Mouse (Mus musculus) limb, embryonic 13.5 days (tissue): ENCODE results near the gene Apobec2. TPM values are rescaled to one million over a fixed set of nuclear protein-coding genes. Genes with fewer than 3 reads are reported as not detected.

ENCODE experiments used
- ATAC-seq: fragments of 200-750 bp; cut with Nextera tagmentation; 2 replicates; pipeline ENCODE4 v1.8.0; 2017; ENCODE audit warnings: low read depth, moderate number of reproducible peaks, moderate TSS enrichment; ENCODE audit not compliant: low FRiP score
- H3K27ac ChIP-seq: fragments of 300-500 bp; sonication (generic); 2 replicates; pipeline ENCODE4 v1.5.1; 2015; ENCODE audit warnings: inconsistent platforms, mild to moderate bottlenecking, moderate library complexity
- H3K27me3 ChIP-seq: fragments of 300-500 bp; sonication (generic); 2 replicates; pipeline ENCODE4 v1.6.1; 2015; ENCODE audit warnings: mild to moderate bottlenecking, inconsistent platforms
- H3K36me3 ChIP-seq: fragments of 300-500 bp; sonication (generic); 2 replicates; pipeline ENCODE4 v1.6.1; 2015; ENCODE audit warnings: inconsistent platforms, mild to moderate bottlenecking, moderate library complexity
- H3K4me1 ChIP-seq: fragments of 300-500 bp; sonication (generic); 2 replicates; pipeline ENCODE4 v1.6.1; 2015; ENCODE audit warnings: inconsistent platforms
- H3K4me2 ChIP-seq: fragments of 300-500 bp; sonication (generic); replicated peaks from 2 replicates; pipeline ENCODE4 v1.6.1; 2015; ENCODE audit warnings: inconsistent platforms, mild to moderate bottlenecking, moderate library complexity
- H3K4me3 ChIP-seq: fragments of 300-500 bp; sonication (generic); 2 replicates; pipeline ENCODE4 v1.5.1; 2015; ENCODE audit warnings: moderate library complexity, mild to moderate bottlenecking, inconsistent platforms
- H3K9ac ChIP-seq: fragments of 300-500 bp; sonication (generic); 2 replicates; pipeline ENCODE4 v1.6.1; 2015; ENCODE audit warnings: mild to moderate bottlenecking, inconsistent platforms
- H3K9me3 ChIP-seq: fragments of 300-500 bp; sonication (generic); 2 replicates; pipeline ENCODE4 v1.6.1; 2016; ENCODE audit warnings: inconsistent platforms
- WGBS: fragments of 180-500 bp; shearing (Covaris S2); methylation state at CpG from one replicate; pipeline ENCODE4 v1.1.7; 2015; 5-methylcytosine and 5-hydroxymethylcytosine counted together
- polyA plus RNA-seq: library from polyadenylated mRNA; unstranded; fragments of >200 nt; fragmentation: Nextera tagmentation; extraction: Ambion mirVana; gene quantifications from 2 replicates; pipeline ENCODE4 v1.2.1, GENCODE M21; 2015

Gene Apobec2
- polyA plus RNA-seq, 1 experiment from 2014 or later, result 21.8 TPM

- Histone ChIP-seq H3K36me3 (peaks cover 31% of the 10 kb centered on the region), H3K27ac (no peak overlapping the region), H3K4me3 (no peak overlapping the region), H3K9me3 (no peaks in the 10 kb centered on the region), H3K27me3 (no peaks in the 10 kb centered on the region), H3K4me1 (peaks cover 9% of the 10 kb centered on the region), H3K4me2 (no peak overlapping the region), H3K9ac (no peak overlapping the region)
- no peak for ATAC-seq
- WGBS, result 92% methylated on average over 3 of the region's 3 CpGs
Measured at GRCm38 (mm10) chr17:48402751-48403150, 30.0 kb downstream of the Apobec2 start.

- Histone ChIP-seq H3K9ac (no peak overlapping the region), H3K4me1 (no peaks in the 10 kb centered on the region), H3K4me2 (no peak overlapping the region), H3K36me3 (peaks cover 42% of the 10 kb centered on the region), H3K27ac (no peak overlapping the region), H3K4me3 (no peak overlapping the region), H3K9me3 (no peaks in the 10 kb centered on the region), H3K27me3 (no peaks in the 10 kb centered on the region)
- no peak for ATAC-seq
- 79% methylated on average over 4 of the region's 4 CpGs for WGBS
Measured at GRCm38 (mm10) chr17:48401710-48402109, 31.0 kb downstream of the Apobec2 start.

- 95% methylated on average over 3 of the region's 3 CpGs for WGBS
- no peak overlapping the region for H3K4me2 ChIP-seq
- H3K9ac ChIP-seq, result no peak overlapping the region
- H3K36me3 ChIP-seq, result peaks cover 98% of the 10 kb centered on the region
- H3K27ac ChIP-seq, result no peak overlapping the region
- no peaks in the 10 kb centered on the region for H3K4me1 ChIP-seq
- ATAC-seq, result no peak
- H3K27me3 ChIP-seq, result no peaks in the 10 kb centered on the region
- no peak overlapping the region for H3K4me3 ChIP-seq
- no peaks in the 10 kb centered on the region for H3K9me3 ChIP-seq
Measured at GRCm38 (mm10) chr17:48392616-48393015, 40.1 kb downstream of the Apobec2 start.

GRCm38 (mm10) chr17:48391446-48391845 lies 41.3 kb downstream of the Apobec2 start:
- H3K9me3 ChIP-seq, result no peaks in the 10 kb centered on the region
- no peak overlapping the region for H3K4me3 ChIP-seq
- no peaks in the 10 kb centered on the region for H3K27me3 ChIP-seq
- no peak overlapping the region for H3K4me2 ChIP-seq
- H3K9ac ChIP-seq, result no peak overlapping the region
- H3K36me3 ChIP-seq, result peaks cover 98% of the 10 kb centered on the region
- WGBS, result 92% methylated on average over 5 of the region's 5 CpGs
- H3K4me1 ChIP-seq, result no peaks in the 10 kb centered on the region
- no peak overlapping the region for H3K27ac ChIP-seq
- ATAC-seq, result no peak

- H3K27ac ChIP-seq, result no peak overlapping the region
- H3K4me1 ChIP-seq, result no peaks in the 10 kb centered on the region
- H3K27me3 ChIP-seq, result no peaks in the 10 kb centered on the region
- 96% methylated on average over 5 of the region's 5 CpGs for WGBS
- no peak overlapping the region for H3K4me3 ChIP-seq
- H3K9ac ChIP-seq, result no peak overlapping the region
- H3K4me2 ChIP-seq, result no peak overlapping the region
- no peaks in the 10 kb centered on the region for H3K9me3 ChIP-seq
- H3K36me3 ChIP-seq, result peaks cover 88% of the 10 kb centered on the region
- no peak for ATAC-seq
Measured at GRCm38 (mm10) chr17:48389442-48389841, 43.3 kb downstream of the Apobec2 start.

GRCm38 (mm10) chr17:48388666-48389065 lies 44.1 kb downstream of the Apobec2 start:
- no peak overlapping the region for H3K27ac ChIP-seq
- H3K4me1 ChIP-seq, result no peaks in the 10 kb centered on the region
- no peak overlapping the region for H3K4me2 ChIP-seq
- WGBS, result 85% methylated on average over 2 of the region's 2 CpGs
- no peaks in the 10 kb centered on the region for H3K27me3 ChIP-seq
- ATAC-seq, result no peak
- H3K9ac ChIP-seq, result no peak overlapping the region
- no peak overlapping the region for H3K4me3 ChIP-seq
- H3K9me3 ChIP-seq, result no peaks in the 10 kb centered on the region
- H3K36me3 ChIP-seq, result peaks cover 81% of the 10 kb centered on the region

- H3K9ac ChIP-seq, result no peak overlapping the region
- no peak overlapping the region; the same call in 1 of the 2 replicates for H3K27ac ChIP-seq
- peaks cover 53% of the 10 kb centered on the region for H3K36me3 ChIP-seq
- H3K4me1 ChIP-seq, result no peaks in the 10 kb centered on the region
- no peak overlapping the region for H3K4me2 ChIP-seq
- 92% methylated on average over 2 of the region's 2 CpGs for WGBS
- H3K9me3 ChIP-seq, result no peaks in the 10 kb centered on the region
- no peak overlapping the region for H3K4me3 ChIP-seq
- no peaks in the 10 kb centered on the region for H3K27me3 ChIP-seq
- ATAC-seq, result no peak
Measured at GRCm38 (mm10) chr17:48385786-48386461, 46.8 kb downstream of the Apobec2 start.

- no peaks in the 10 kb centered on the region for H3K4me1 ChIP-seq
- H3K9me3 ChIP-seq, result no peaks in the 10 kb centered on the region; the same call in 1 of the 2 replicates
- H3K4me3 ChIP-seq, result no peak overlapping the region
- no peak overlapping the region for H3K4me2 ChIP-seq
- H3K27me3 ChIP-seq, result no peaks in the 10 kb centered on the region
- no peak for ATAC-seq
- H3K27ac ChIP-seq, result no peak overlapping the region
- H3K36me3 ChIP-seq, result no peaks in the 10 kb centered on the region
- H3K9ac ChIP-seq, result no peak overlapping the region
Measured at GRCm38 (mm10) chr17:48379050-48379449, 53.7 kb downstream of the Apobec2 start.

GRCm38 (mm10) chr17:48376102-48376501 lies 56.6 kb downstream of the Apobec2 start:
- no peaks in the 10 kb centered on the region for H3K4me1 ChIP-seq
- no peak overlapping the region for H3K4me2 ChIP-seq
- no peak overlapping the region for H3K27ac ChIP-seq
- no peaks in the 10 kb centered on the region for H3K27me3 ChIP-seq
- no peak for ATAC-seq
- no peak overlapping the region for H3K4me3 ChIP-seq
- 88% methylated on average over 1 of the region's 1 CpGs for WGBS
- H3K9ac ChIP-seq, result no peak overlapping the region
- no peaks in the 10 kb centered on the region for H3K36me3 ChIP-seq
- no peaks in the 10 kb centered on the region; the same call in 1 of the 2 replicates for H3K9me3 ChIP-seq

GRCm38 (mm10) chr17:48372987-48373386 lies 59.7 kb downstream of the Apobec2 start:
- H3K9me3 ChIP-seq, result no peaks in the 10 kb centered on the region; the same call in 1 of the 2 replicates
- no peaks in the 10 kb centered on the region for H3K36me3 ChIP-seq
- ATAC-seq, result no peak
- no peak overlapping the region for H3K9ac ChIP-seq
- no peak overlapping the region for H3K27ac ChIP-seq
- H3K4me3 ChIP-seq, result no peak overlapping the region
- 82% methylated on average over 8 of the region's 8 CpGs for WGBS
- no peak overlapping the region for H3K4me2 ChIP-seq
- no peaks in the 10 kb centered on the region for H3K4me1 ChIP-seq
- no peaks in the 10 kb centered on the region for H3K27me3 ChIP-seq

- Histone ChIP-seq H3K4me3 (no peak overlapping the region), H3K4me2 (no peak overlapping the region), H3K9ac (no peak overlapping the region), H3K27ac (no peak overlapping the region), H3K36me3 (no peaks in the 10 kb centered on the region), H3K27me3 (no peaks in the 10 kb centered on the region), H3K9me3 (no peaks in the 10 kb centered on the region; the same call in 1 of the 2 replicates), H3K4me1 (no peaks in the 10 kb centered on the region)
- no peak for ATAC-seq
Measured at GRCm38 (mm10) chr17:48371621-48372020, 61.1 kb downstream of the Apobec2 start.
